Mouse (Mus musculus): Measurements from ENCODE around the gene Mcoln2. TPM values are rescaled to one million over a fixed set of nuclear protein-coding genes. Genes with fewer than 3 reads are reported as not detected.

Gene Mcoln2
- total RNA-seq (2014; fragmentation: Nextera tagmentation) = not detected in 2 replicates
- 0.12 and 0.66 TPM in 2 replicates for total RNA-seq (2017)
- not detected in 2 replicates for polyA plus RNA-seq (2012)

DNA sequence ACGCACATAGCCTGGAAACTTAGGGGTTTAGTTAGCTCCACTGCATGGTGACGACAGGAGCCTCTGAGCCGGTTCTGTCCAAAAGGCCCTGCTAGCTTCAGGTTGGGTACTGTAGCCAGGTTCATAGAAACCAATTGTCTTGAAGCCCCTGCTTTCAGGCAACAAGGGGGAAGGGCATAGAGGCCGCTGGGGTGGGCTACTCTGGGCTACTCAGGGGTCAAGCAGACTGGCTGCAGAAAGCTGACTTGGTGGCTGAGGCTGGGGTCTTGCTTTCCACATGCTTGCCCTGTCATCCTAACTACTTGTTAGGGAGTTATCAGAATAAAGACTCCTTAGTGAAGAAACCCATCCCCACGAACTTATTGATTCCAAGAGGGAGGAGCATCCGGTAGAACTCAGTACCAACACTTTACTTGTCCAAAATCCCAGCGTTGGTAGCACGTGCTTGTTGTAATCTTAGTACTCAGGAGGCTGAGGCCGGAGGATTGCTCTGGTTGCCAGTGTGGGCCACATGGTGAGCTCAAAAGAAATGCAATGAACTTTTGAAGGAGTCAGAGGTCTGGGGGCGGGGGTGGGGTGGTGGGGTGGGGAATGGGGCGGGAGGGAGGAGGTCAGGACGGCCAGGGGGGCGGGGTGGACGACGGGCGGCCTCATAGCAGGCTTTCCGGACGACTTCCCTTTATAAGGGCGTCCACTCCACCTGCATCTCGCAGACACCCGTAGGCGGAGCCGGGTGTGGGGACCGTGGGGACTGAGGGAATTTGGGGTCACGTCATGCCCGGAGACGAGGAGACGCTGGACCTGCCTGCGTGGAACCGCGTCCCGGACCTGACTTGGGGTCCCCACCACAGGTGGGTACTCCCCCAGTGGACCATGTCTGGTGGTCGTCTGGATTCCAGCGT is at the start of gene Mcoln2:
Gene Mcoln2 (plus strand): TSS at position 678 of the 902 bp plus-strand sequence.
- H3K4me3 ChIP-seq (ENCODE audit: low read depth, low read length) = no peak within 1 kb of the TSS
- H3K9me3 ChIP-seq (replicated peaks) = no peaks in the 10 kb centered on the region
- peaks cover 3% of the 10 kb centered on the region; the same call in 1 of the 2 replicates for H3K27me3 ChIP-seq (ENCODE audit: insufficient read depth, low read length)
- H3K36me3 ChIP-seq (replicated peaks) = no peaks in the 10 kb centered on the region
- TF ChIP-seq GATA2 (IDR thresholded peaks at IDR 0.05; ENCODE audit: borderline replicate concordance, low read depth, low read length) (no peak), GATA1 (IDR thresholded peaks at IDR 0.05; ENCODE audit: borderline replicate concordance, low read length) (no peak), TAL1 (conservative IDR thresholded peaks at IDR 0.05; ENCODE audit: low read depth, low read length) (no peak), CTCF (IDR thresholded peaks at IDR 0.05; ENCODE audit: low read depth, low read length) (no peak), POLR2AphosphoS5 (IDR thresholded peaks at IDR 0.05; ENCODE audit: insufficient replicate concordance, low read depth, low read length) (no peak)
- ATAC-seq (ENCODE audit: extremely low read depth, insufficient number of reproducible peaks, low FRiP score, poor library complexity, severe bottlenecking) = no peak
- H3K4me1 ChIP-seq (ENCODE audit: insufficient read depth, low read depth, low read length) = no peaks in the 10 kb centered on the region
- no peak for DNase-seq (ENCODE audit: low spot score)

DNA sequence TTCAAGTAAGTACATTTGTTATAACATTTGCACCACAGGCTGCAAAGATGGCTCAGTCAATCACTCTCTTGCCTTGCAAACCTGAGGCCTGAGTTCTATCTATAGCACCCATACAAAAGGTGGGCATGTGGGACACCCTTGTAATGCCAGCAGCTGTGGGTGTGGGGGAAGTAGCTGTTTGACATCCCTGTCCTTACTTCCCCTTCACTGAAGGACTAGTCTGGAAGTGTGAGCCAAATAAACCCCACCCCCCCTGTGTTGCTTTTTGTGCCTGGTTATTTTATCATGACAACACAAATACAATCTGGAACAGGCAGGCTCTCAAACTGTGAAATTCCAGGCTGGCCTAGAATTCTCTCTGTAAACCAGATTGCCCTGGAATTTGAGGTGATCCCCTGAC is 49.7 kb upstream of the Mcoln2 start:
- no peak for DNase-seq (ENCODE audit: low spot score)
- no peaks in the 10 kb centered on the region for H3K4me1 ChIP-seq (ENCODE audit: insufficient read depth, low read depth, low read length)
- H3K4me3 ChIP-seq (ENCODE audit: low read depth, low read length) = no peak overlapping the region
- no peak for ATAC-seq (ENCODE audit: extremely low read depth, insufficient number of reproducible peaks, low FRiP score, poor library complexity, severe bottlenecking)
- peaks cover 8% of the 10 kb centered on the region for H3K9me3 ChIP-seq (replicated peaks)
- no peaks in the 10 kb centered on the region for H3K27me3 ChIP-seq (ENCODE audit: insufficient read depth, low read length)
- no peaks in the 10 kb centered on the region for H3K36me3 ChIP-seq (replicated peaks)
- no peak for TF ChIP-seq TAL1 (conservative IDR thresholded peaks at IDR 0.05; ENCODE audit: low read depth, low read length)
- no peak for TF ChIP-seq POLR2AphosphoS5 (IDR thresholded peaks at IDR 0.05; ENCODE audit: insufficient replicate concordance, low read depth, low read length)
- TF ChIP-seq CTCF (IDR thresholded peaks at IDR 0.05; ENCODE audit: low read depth, low read length) = no peak
- TF ChIP-seq GATA2 (IDR thresholded peaks at IDR 0.05; ENCODE audit: borderline replicate concordance, low read depth, low read length) = no peak
- TF ChIP-seq GATA1 (IDR thresholded peaks at IDR 0.05; ENCODE audit: borderline replicate concordance, low read length) = no peak

DNA sequence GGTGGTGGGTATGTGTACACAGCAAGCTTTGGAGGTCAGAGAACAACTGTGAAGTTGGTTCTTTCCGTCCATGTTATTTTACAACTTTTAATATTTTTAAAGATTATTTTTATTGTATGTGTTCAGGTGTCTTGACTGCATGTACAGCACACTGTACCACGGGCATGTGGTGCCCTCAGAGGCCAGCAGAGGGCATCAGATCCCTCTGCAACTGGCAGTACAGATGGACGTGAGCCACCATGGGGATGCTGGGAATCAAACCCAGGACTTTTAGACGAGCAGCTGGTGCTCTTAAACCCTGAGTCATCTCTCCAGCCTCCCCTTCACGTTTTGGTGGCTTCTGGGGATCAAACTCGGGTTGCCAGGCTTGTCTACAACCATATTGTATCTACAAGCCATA is 47.6 kb upstream of the Mcoln2 start:
- Histone ChIP-seq H3K27me3 (ENCODE audit: insufficient read depth, low read length) (no peaks in the 10 kb centered on the region), H3K4me1 (ENCODE audit: insufficient read depth, low read depth, low read length) (no peaks in the 10 kb centered on the region), H3K4me3 (ENCODE audit: low read depth, low read length) (no peak overlapping the region), H3K36me3 (replicated peaks) (no peaks in the 10 kb centered on the region), H3K9me3 (replicated peaks) (peaks cover 8% of the 10 kb centered on the region)
- TF ChIP-seq POLR2AphosphoS5 (IDR thresholded peaks at IDR 0.05; ENCODE audit: insufficient replicate concordance, low read depth, low read length) (no peak), CTCF (IDR thresholded peaks at IDR 0.05; ENCODE audit: low read depth, low read length) (no peak), GATA1 (IDR thresholded peaks at IDR 0.05; ENCODE audit: borderline replicate concordance, low read length) (no peak), GATA2 (IDR thresholded peaks at IDR 0.05; ENCODE audit: borderline replicate concordance, low read depth, low read length) (no peak), TAL1 (conservative IDR thresholded peaks at IDR 0.05; ENCODE audit: low read depth, low read length) (no peak)
- no peak for DNase-seq (ENCODE audit: low spot score)
- no peak; the same call in 1 of the 2 replicates for ATAC-seq (ENCODE audit: extremely low read depth, insufficient number of reproducible peaks, low FRiP score, poor library complexity, severe bottlenecking)

DNA sequence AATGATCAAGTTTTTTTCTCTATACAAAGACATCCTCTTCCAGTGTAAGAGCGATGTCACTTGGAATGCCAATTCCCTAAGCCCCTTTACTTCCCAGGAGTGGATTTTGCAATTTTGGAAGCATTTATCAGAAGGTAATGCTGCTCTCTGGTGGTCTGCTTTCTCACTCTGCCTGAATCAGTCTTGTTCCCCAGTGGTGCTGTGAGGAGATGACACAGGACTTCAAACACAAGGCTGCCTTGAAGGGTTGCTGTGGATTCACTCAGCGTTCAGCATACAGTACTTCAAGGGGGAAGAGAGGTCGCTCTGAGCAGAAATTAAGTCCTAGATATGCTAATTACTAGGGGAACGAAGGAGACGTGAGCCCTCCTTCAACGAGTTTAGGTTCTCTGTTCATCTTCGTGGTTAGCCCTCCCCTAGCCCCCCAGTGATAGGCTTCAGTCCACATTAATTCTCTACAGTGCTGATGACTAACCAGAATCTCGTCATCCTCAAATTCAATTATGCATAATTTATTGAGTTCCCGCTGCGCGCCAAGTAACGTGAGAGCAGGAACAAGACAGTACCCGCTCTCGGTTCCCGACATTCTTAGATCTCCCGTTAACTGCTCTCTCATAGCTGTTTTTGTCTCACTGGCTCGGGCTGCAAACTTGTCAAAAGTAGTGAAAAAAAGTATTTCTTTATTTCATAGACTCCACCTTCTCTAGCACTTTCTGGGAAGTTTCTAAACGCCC is 42.4 kb upstream of the Mcoln2 start:
- ATAC-seq (ENCODE audit: extremely low read depth, insufficient number of reproducible peaks, low FRiP score, poor library complexity, severe bottlenecking) (no peak), DNase-seq (ENCODE audit: low spot score) (no peak)
- no peak for TF ChIP-seq GATA2 (IDR thresholded peaks at IDR 0.05; ENCODE audit: borderline replicate concordance, low read depth, low read length)
- TF ChIP-seq GATA1 (IDR thresholded peaks at IDR 0.05; ENCODE audit: borderline replicate concordance, low read length) = no peak
- TF ChIP-seq TAL1 (conservative IDR thresholded peaks at IDR 0.05; ENCODE audit: low read depth, low read length) = no peak
- TF ChIP-seq POLR2AphosphoS5 (IDR thresholded peaks at IDR 0.05; ENCODE audit: insufficient replicate concordance, low read depth, low read length) = no peak
- TF ChIP-seq CTCF (IDR thresholded peaks at IDR 0.05; ENCODE audit: low read depth, low read length) = no peak
- no peaks in the 10 kb centered on the region for H3K27me3 ChIP-seq (ENCODE audit: insufficient read depth, low read length)
- H3K36me3 ChIP-seq (replicated peaks) = no peaks in the 10 kb centered on the region
- H3K4me3 ChIP-seq (ENCODE audit: low read depth, low read length) = no peak overlapping the region
- no peaks in the 10 kb centered on the region for H3K4me1 ChIP-seq (ENCODE audit: insufficient read depth, low read depth, low read length)
- no peaks in the 10 kb centered on the region for H3K9me3 ChIP-seq (replicated peaks)

DNA sequence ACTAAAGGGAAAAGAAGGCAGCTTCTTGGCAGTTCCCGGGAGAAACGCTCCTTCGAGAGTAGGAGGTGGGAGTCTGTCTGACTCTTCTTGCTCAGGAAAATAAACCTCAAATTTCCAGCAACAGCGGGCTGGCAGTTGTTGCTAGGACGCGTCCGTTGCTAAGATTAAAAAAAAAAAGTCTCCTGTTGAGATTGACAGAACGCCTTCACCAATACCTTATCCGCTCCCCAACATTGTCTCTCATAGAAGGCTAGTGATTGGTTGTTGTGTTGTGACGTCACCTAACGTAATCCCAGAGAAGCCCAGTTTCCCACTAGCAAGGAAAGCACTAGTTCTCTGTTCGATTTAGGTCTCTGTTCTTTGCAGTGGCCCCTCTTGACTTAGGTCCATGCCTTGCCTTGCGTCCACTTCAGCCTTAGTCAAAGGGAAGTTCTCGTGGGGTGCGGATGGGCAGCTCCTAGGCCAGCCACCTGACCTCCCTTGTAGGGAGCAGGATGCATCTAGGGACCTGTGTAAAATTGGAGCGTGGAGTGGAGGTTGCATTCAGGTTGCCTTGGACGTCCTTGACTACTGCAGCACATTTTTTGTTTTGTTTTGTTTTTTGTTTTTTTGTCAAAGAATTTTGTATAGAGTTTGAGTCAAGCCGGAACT is 41.6 kb upstream of the Mcoln2 start, which contains the start of gene Wdr63:
Gene Wdr63 (minus strand): TSS at position 210 of the 651 bp plus-strand sequence.
- DNase-seq (ENCODE audit: low spot score) (no peak), ATAC-seq (ENCODE audit: extremely low read depth, insufficient number of reproducible peaks, low FRiP score, poor library complexity, severe bottlenecking) (no peak)
- TF ChIP-seq POLR2AphosphoS5 (IDR thresholded peaks at IDR 0.05; ENCODE audit: insufficient replicate concordance, low read depth, low read length) = no peak
- no peak for TF ChIP-seq GATA2 (IDR thresholded peaks at IDR 0.05; ENCODE audit: borderline replicate concordance, low read depth, low read length)
- no peak for TF ChIP-seq GATA1 (IDR thresholded peaks at IDR 0.05; ENCODE audit: borderline replicate concordance, low read length)
- TF ChIP-seq CTCF (IDR thresholded peaks at IDR 0.05; ENCODE audit: low read depth, low read length) = no peak
- no peak for TF ChIP-seq TAL1 (conservative IDR thresholded peaks at IDR 0.05; ENCODE audit: low read depth, low read length)

More for the DNA sequence above, 41.6 kb upstream of the Mcoln2 start, which contains the start of gene Wdr63:
- no peak within 1 kb of the TSS for H3K4me3 ChIP-seq (ENCODE audit: low read depth, low read length)
- H3K9me3 ChIP-seq (replicated peaks) = no peaks in the 10 kb centered on the region
- H3K27me3 ChIP-seq (ENCODE audit: insufficient read depth, low read length) = peaks cover under 1% of the 10 kb centered on the region; the same call in 1 of the 2 replicates
- no peaks in the 10 kb centered on the region for H3K4me1 ChIP-seq (ENCODE audit: insufficient read depth, low read depth, low read length)
- H3K36me3 ChIP-seq (replicated peaks) = no peaks in the 10 kb centered on the region
